Mouse (Mus musculus) spleen, adult 2 months (tissue): ENCODE measurements around the gene Adcy1.

Experiments used
- CTCF ChIP-seq: fragments of 200-500 bp; IDR thresholded peaks from 2 replicates; pipeline ENCODE4 v1.5.1; 2011; ENCODE audit warnings: mild to moderate bottlenecking, inconsistent platforms; ENCODE audit not compliant: insufficient read depth, insufficient read length, insufficient replicate concordance; ENCODE audit errors: extremely low read depth
- POLR2A ChIP-seq: fragments of 200-500 bp; IDR thresholded peaks from 2 replicates; pipeline ENCODE4 v1.6.1; 2011; ENCODE audit warnings: low read depth, low read length, inconsistent platforms

GRCm38 (mm10) chr11:7019006-7019525 is 44.2 kb upstream of the Adcy1 start:
- TF ChIP-seq POLR2A (no peak), CTCF (no peak)
